Mouse (Mus musculus) forebrain, embryonic 13.5 days (tissue): ENCODE results near the gene Cfap20. TPM values are rescaled to one million over a fixed set of nuclear protein-coding genes. Genes with fewer than 3 reads are reported as not detected.
A peak's percentile ranks its signal among the peaks of the same experiment; 100 is the strongest.

Source experiments
- ATAC-seq: fragments of 200-750 bp; cut with Nextera tagmentation; 2 replicates; pipeline ENCODE4 v1.8.0; 2017
- H3K27ac ChIP-seq: fragments of 300-500 bp; sonication (generic); 2 replicates; pipeline ENCODE4 v1.5.1; 2015; ENCODE audit warnings: inconsistent platforms, mild to moderate bottlenecking, moderate library complexity
- H3K27me3 ChIP-seq: fragments of 300-500 bp; sonication (generic); 2 replicates; pipeline ENCODE4 v1.6.1; 2015; ENCODE audit warnings: mild to moderate bottlenecking, inconsistent platforms
- H3K36me3 ChIP-seq: fragments of 300-500 bp; sonication (generic); 2 replicates; pipeline ENCODE4 v1.6.1; 2015; ENCODE audit warnings: mild to moderate bottlenecking, inconsistent platforms; ENCODE audit not compliant: poor library complexity, severe bottlenecking
- H3K4me1 ChIP-seq: fragments of 300-500 bp; sonication (generic); 2 replicates; pipeline ENCODE4 v1.6.1; 2015; ENCODE audit warnings: inconsistent platforms
- H3K4me2 ChIP-seq: fragments of 300-500 bp; sonication (generic); 2 replicates; pipeline ENCODE4 v1.6.1; 2015; ENCODE audit warnings: inconsistent platforms, mild to moderate bottlenecking, moderate library complexity
- H3K4me3 ChIP-seq: fragments of 300-500 bp; sonication (generic); 2 replicates; pipeline ENCODE4 v1.5.1; 2015; ENCODE audit warnings: mild to moderate bottlenecking, inconsistent platforms
- H3K9ac ChIP-seq: fragments of 300-500 bp; sonication (generic); 2 replicates; pipeline ENCODE4 v1.6.1; 2015; ENCODE audit warnings: mild to moderate bottlenecking, inconsistent platforms
- H3K9me3 ChIP-seq: fragments of 300-500 bp; sonication (generic); replicated peaks from 2 replicates; pipeline ENCODE4 v1.6.1; 2016; ENCODE audit warnings: inconsistent platforms
- WGBS: fragments of 180-500 bp; shearing (Covaris S2); methylation state at CpG from one replicate; pipeline ENCODE4 v1.1.7; 2015; 5-methylcytosine and 5-hydroxymethylcytosine counted together
- polyA plus RNA-seq: library from polyadenylated mRNA; unstranded; fragments of >200 nt; fragmentation: Nextera tagmentation; extraction: Ambion mirVana; gene quantifications from 2 replicates; pipeline ENCODE4 v1.2.1, GENCODE M21; 2015

Cfap20 gene
- 144 and 148 TPM in 2 replicates for polyA plus RNA-seq

DNA sequence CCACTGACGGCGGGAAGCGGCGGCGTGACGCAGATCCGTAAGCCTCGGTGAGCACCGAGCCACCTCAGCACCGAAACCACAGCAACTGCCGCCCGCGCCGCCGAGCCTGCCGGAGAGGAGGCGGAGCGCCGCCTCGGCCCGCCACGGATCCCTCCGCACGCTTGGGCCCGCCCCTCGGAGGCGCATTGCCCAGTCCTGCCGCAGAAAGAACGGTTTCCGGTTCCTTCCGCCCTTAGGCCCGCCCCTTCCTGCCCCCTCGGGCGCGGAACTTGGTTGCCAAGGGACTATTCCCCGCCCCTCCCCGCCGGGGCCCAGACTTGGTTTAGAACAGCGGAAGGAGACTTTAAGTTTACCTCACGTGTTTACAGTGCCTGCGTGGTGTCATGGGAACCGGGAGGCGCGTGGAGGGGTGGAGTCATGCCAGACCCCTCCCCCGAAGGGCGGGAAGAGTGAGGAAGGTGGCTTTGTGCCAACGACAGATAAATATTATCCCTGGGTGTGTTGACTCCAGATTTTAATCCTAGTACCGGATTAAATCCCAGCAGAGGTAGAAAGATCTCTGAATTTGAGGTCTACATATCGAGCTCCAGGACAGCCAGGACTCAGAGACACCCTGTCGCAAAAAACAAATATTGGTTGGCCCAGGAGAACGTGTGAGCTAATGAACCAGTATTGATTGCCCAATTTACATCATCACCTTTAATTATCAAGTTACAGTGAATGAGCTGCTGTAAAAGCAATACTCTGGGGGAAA lies at the start of gene Cfap20:
Gene Cfap20 (minus strand): TSS at position 184 of the 754 bp plus-strand sequence.
- under 1% methylated on average over 37 of the region's 51 CpGs for WGBS
- ATAC-seq: peak; percentile 96
- H3K9me3 ChIP-seq: no peaks in the 10 kb centered on the region
- peak within 1 kb of the TSS; percentile 81 for H3K4me2 ChIP-seq
- peaks cover 2% of the 10 kb centered on the region; the same call in 1 of the 2 replicates for H3K36me3 ChIP-seq
- peaks cover 46% of the 10 kb centered on the region for H3K4me1 ChIP-seq
- H3K9ac ChIP-seq: peak within 1 kb of the TSS; percentile 94
- H3K27ac ChIP-seq: peak within 1 kb of the TSS; percentile 93
- H3K27me3 ChIP-seq: no peaks in the 10 kb centered on the region
- peak within 1 kb of the TSS; percentile 95 for H3K4me3 ChIP-seq

GRCm38 (mm10) chr8:95470008-95470407 lies 35.3 kb upstream of the Cfap20 start:
- WGBS: 98% methylated on average over 4 of the region's 4 CpGs
- ATAC-seq: no peak
- Histone ChIP-seq H3K9ac (no peak overlapping the region), H3K4me2 (no peak overlapping the region), H3K9me3 (no peaks in the 10 kb centered on the region), H3K4me1 (no peaks in the 10 kb centered on the region), H3K27ac (no peak overlapping the region), H3K36me3 (peaks cover 82% of the 10 kb centered on the region), H3K27me3 (no peaks in the 10 kb centered on the region), H3K4me3 (no peak overlapping the region)

GRCm38 (mm10) chr8:95468995-95469394 lies 34.3 kb upstream of the Cfap20 start:
- no peak overlapping the region for H3K4me2 ChIP-seq
- H3K4me1 ChIP-seq: no peaks in the 10 kb centered on the region
- 93% methylated on average over 3 of the region's 3 CpGs for WGBS
- no peak for ATAC-seq
- H3K36me3 ChIP-seq: peaks cover 86% of the 10 kb centered on the region
- no peak overlapping the region for H3K4me3 ChIP-seq
- no peaks in the 10 kb centered on the region for H3K9me3 ChIP-seq
- no peaks in the 10 kb centered on the region for H3K27me3 ChIP-seq
- H3K9ac ChIP-seq: no peak overlapping the region
- no peak overlapping the region for H3K27ac ChIP-seq

- no peak overlapping the region for H3K4me3 ChIP-seq
- H3K27me3 ChIP-seq: no peaks in the 10 kb centered on the region
- H3K36me3 ChIP-seq: peaks cover 80% of the 10 kb centered on the region
- H3K4me2 ChIP-seq: no peak overlapping the region
- WGBS: 82% methylated on average over 2 of the region's 2 CpGs
- no peak overlapping the region for H3K27ac ChIP-seq
- no peak for ATAC-seq
- no peaks in the 10 kb centered on the region for H3K9me3 ChIP-seq
- no peaks in the 10 kb centered on the region for H3K4me1 ChIP-seq
- H3K9ac ChIP-seq: no peak overlapping the region
Measured at GRCm38 (mm10) chr8:95466543-95466942, 31.9 kb upstream of the Cfap20 start.

GRCm38 (mm10) chr8:95452518-95452917 lies 17.8 kb upstream of the Cfap20 start:
- WGBS: 49% methylated on average over 8 of the region's 8 CpGs
- H3K27me3 ChIP-seq: no peaks in the 10 kb centered on the region
- ATAC-seq: no peak
- no peaks in the 10 kb centered on the region for H3K4me1 ChIP-seq
- no peak overlapping the region for H3K4me3 ChIP-seq
- H3K27ac ChIP-seq: no peak overlapping the region
- no peak overlapping the region for H3K4me2 ChIP-seq
- H3K36me3 ChIP-seq: peaks cover 94% of the 10 kb centered on the region
- H3K9ac ChIP-seq: no peak overlapping the region
- no peaks in the 10 kb centered on the region for H3K9me3 ChIP-seq

- no peaks in the 10 kb centered on the region for H3K4me1 ChIP-seq
- H3K4me2 ChIP-seq: no peak overlapping the region
- no peaks in the 10 kb centered on the region for H3K9me3 ChIP-seq
- WGBS: 95% methylated on average over 5 of the region's 5 CpGs
- H3K27me3 ChIP-seq: no peaks in the 10 kb centered on the region
- no peak for ATAC-seq
- H3K27ac ChIP-seq: no peak overlapping the region
- H3K9ac ChIP-seq: no peak overlapping the region
- no peak overlapping the region for H3K4me3 ChIP-seq
- H3K36me3 ChIP-seq: peaks cover 79% of the 10 kb centered on the region
Measured at GRCm38 (mm10) chr8:95450271-95450670, 15.6 kb upstream of the Cfap20 start.

DNA sequence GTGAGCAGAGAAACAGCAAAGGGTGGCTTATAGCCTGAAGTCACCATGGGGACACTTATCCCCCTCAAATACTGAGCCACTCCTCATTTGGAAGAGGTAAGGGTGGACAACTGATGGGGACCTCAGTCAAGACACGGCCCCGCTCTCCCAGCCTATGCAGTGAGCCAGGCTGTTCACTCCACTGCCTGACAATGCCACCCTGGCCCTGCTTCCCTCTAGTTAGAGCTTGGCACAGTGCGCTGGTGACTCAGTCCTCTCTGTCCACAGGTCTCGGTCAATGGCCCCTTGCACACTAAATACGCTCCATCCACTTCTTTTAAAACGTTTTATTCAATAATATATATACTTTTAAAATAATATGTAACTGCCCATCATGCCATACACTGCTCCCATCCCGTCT lies 13.0 kb upstream of the Cfap20 start:
- 89% methylated on average over 7 of the region's 7 CpGs for WGBS
- no peaks in the 10 kb centered on the region for H3K27me3 ChIP-seq
- H3K9me3 ChIP-seq: no peaks in the 10 kb centered on the region
- no peak overlapping the region for H3K9ac ChIP-seq
- no peak overlapping the region for H3K4me3 ChIP-seq
- H3K36me3 ChIP-seq: peaks cover 55% of the 10 kb centered on the region
- ATAC-seq: no peak
- no peak overlapping the region for H3K27ac ChIP-seq
- no peak overlapping the region for H3K4me2 ChIP-seq
- H3K4me1 ChIP-seq: no peaks in the 10 kb centered on the region

DNA sequence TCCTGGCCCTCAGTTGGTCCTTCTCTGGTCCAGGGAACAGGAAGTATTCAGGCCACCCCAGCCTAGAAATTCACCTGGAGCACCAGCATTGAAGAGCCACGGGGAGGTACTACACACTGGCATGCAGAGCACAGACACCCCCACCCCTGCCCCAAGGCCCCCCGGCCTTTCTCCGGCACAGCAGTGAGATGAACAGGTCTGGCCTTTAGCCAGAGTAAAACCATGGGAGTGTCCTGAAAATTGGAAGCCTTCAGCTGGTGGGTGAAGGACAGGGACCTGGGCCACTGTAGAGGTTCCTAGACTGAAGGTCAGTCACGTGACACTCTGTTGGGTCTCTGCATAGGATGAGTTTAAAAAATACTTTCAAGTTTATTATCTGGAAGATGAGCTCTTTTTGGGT lies 10.4 kb upstream of the Cfap20 start:
- Histone ChIP-seq H3K9ac (no peak overlapping the region), H3K4me2 (no peak overlapping the region), H3K36me3 (peaks cover 32% of the 10 kb centered on the region), H3K4me3 (no peak overlapping the region), H3K27me3 (no peaks in the 10 kb centered on the region), H3K4me1 (no peaks in the 10 kb centered on the region), H3K9me3 (no peaks in the 10 kb centered on the region), H3K27ac (no peak overlapping the region)
- ATAC-seq: no peak
- 90% methylated on average over 4 of the region's 4 CpGs for WGBS

DNA sequence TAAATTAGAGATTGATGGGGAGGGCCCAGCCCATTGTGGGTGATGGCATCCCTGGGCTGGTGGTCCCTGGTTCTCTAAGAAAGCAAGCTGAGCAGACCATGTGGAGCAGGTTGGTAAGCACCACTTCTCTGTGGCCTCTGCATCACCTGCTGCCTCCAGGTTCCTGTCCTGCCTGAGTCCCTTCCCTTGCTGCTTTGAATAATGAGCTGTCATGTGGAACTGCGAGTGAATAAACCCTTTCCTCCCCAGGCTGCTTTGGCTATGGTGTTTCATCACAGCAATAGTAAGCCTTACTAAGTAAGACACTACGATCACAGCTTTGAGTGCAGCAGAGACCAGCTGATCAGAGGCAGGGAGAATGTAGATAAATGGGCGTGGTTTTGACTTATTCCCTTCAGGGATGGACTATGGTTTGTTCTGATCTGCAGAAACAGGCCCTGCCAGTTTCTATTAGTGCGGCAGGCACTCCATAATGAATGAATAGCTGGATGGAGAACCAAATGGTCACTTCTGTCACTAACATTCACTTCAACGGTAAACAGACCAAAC lies 6.9 kb upstream of the Cfap20 start:
- H3K9ac ChIP-seq: no peak overlapping the region
- no peaks in the 10 kb centered on the region for H3K9me3 ChIP-seq
- H3K27ac ChIP-seq: no peak overlapping the region
- WGBS: 65% methylated on average over 5 of the region's 5 CpGs
- peaks cover 4% of the 10 kb centered on the region for H3K4me1 ChIP-seq
- H3K4me2 ChIP-seq: no peak overlapping the region
- no peaks in the 10 kb centered on the region for H3K27me3 ChIP-seq
- H3K4me3 ChIP-seq: no peak overlapping the region
- no peak for ATAC-seq
- no peaks in the 10 kb centered on the region for H3K36me3 ChIP-seq

DNA sequence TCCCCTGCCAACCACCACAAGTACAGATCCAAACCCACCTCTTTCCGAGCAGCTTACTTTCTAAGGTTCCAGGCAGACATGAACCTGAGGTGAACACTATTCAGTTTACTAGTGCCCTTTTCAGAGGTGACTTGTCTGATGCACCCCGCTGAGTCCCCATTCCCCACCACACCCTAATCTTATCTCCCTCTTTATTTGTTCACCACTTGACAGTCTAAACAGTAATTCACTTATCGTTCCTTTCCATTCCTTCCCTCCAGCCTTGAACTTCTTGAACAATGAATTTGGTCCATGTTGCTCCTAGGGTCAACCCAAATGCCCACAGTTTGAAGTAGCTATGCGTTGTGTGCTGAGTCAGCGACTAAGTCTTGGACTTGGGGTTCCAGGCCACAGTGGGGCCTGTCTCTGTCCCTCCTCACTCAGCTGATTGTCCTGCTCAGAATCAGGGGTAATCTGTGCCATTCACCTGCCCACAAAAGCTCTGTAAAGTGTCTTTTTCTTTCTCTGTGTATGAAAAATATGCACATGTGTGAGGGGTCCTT lies 5.6 kb upstream of the Cfap20 start:
- no peak for ATAC-seq
- H3K27me3 ChIP-seq: no peaks in the 10 kb centered on the region
- no peak overlapping the region for H3K9ac ChIP-seq
- H3K4me1 ChIP-seq: peaks cover 4% of the 10 kb centered on the region
- H3K9me3 ChIP-seq: no peaks in the 10 kb centered on the region
- no peak overlapping the region for H3K4me3 ChIP-seq
- WGBS: 90% methylated on average over 5 of the region's 5 CpGs
- H3K4me2 ChIP-seq: no peak overlapping the region
- H3K36me3 ChIP-seq: no peaks in the 10 kb centered on the region
- no peak overlapping the region for H3K27ac ChIP-seq

DNA sequence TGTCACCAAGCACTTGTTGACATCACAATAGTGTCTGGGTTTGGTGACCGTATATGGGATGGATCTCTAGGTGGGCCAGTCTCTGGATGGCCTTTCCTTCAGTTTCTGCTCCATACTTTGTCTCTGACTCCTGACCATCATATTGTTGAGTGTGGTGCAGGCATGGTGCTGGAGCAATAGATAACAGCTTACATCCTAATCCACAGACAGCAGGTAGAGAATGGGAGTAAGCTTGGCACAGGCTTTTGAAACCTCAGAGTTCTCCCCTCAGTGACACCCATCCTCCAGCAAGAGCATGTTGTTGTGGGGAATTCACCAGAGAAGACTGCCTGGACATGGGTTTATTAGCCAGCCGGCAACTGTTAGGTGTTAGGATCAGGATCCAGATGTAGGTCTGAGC lies 4.8 kb upstream of the Cfap20 start:
- Histone ChIP-seq H3K27ac (no peak overlapping the region), H3K9me3 (no peaks in the 10 kb centered on the region), H3K36me3 (no peaks in the 10 kb centered on the region), H3K4me2 (no peak overlapping the region), H3K4me3 (no peak overlapping the region), H3K27me3 (no peaks in the 10 kb centered on the region), H3K9ac (no peak overlapping the region), H3K4me1 (peaks cover 4% of the 10 kb centered on the region)
- no peak for ATAC-seq
- WGBS: 94% methylated on average over 2 of the region's 2 CpGs

DNA sequence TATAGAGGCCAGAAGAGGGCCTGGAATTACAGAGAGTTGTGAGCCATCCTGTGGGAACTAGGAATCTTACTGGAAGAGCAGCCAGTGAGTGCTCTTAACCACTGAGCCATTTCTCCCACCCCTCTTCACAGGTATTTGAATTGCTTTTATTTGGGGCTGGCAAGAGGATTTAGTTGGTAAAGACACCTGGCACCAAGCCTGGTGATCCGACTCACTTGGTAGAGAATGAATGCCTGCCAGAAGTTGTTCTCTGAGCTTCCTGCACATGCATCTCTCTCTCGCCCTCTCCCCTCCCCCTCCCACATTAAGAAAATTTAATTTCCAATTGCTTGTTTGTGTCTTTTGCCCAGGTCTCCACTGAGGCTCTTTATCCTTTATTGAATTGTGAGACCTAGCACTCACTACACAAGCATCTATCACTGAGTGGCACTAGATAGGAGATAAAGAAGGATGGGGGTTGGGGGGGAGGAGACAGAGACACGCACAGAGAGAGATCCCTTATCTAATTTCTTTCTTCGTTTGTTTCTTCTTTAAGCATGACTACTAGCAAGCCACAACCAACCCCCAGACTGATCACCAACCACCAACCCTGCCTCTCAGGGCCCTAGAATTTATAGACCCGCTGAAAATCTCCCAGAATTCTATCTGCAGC lies 2.8 kb upstream of the Cfap20 start:
- WGBS: 52% methylated on average over 5 of the region's 5 CpGs
- Histone ChIP-seq H3K27me3 (no peaks in the 10 kb centered on the region), H3K27ac (no peak overlapping the region), H3K9ac (no peak overlapping the region), H3K4me2 (no peak overlapping the region), H3K9me3 (no peaks in the 10 kb centered on the region), H3K36me3 (no peaks in the 10 kb centered on the region), H3K4me1 (peaks cover 22% of the 10 kb centered on the region), H3K4me3 (no peak overlapping the region)
- no peak for ATAC-seq
